Mouse (Mus musculus): Measurements from ENCODE around the gene Prmt9.

DNA sequence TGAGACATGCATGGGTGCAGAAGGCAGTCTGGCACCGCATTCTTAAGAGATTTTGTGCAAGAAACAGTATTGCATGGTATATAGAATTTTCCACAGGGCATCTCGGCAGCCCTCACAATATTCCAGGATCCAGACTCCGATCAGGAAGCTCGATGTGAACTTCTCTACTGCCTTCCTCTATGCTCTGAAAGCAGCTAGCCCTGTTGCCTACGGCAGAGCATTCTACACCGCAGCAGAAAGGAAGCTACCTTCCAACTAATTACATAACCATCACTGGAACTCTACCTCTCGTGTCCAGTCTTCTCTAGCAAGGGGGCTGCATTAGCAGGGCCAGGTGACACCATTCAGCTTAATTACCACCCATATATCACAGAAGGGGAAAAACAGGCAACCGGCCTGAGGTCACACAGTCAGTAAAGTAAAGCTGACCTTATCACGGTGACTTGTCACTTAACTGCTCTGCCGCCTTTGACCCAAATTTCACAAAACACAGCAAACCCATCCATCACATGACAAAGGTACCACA is 41.6 kb upstream of the Prmt9 start:
- no peak for TF ChIP-seq CTCF (IDR thresholded peaks at IDR 0.05)
- TF ChIP-seq EP300 (IDR thresholded peaks at IDR 0.05) = no peak
